Mouse (Mus musculus): ENCODE results near the gene Zmynd10. TPM values are rescaled to one million over a fixed set of nuclear protein-coding genes. Genes with fewer than 3 reads are reported as not detected.

The Zmynd10 gene
- polyA plus RNA-seq, 1 experiment from 2014 or later, result 7.3 TPM

DNA sequence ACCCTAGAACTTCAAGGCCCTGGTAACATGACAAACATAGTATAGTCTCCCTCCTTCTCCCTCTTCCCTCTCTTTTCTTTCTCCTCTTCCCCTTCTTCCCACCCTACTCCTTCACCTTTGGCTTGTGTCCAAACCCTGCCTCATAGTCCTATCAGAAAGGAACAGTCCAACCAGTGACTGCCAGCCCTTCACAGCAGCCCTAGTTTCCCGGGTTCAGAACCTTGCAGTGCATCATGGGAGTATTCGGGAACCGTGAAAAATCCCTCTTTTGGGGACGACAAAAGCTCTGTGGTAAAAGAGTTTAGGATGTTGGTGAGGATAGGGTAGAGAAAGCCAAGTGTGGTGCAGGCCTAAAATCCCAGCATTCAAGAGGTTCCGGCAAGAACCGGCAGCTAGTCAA is 26.8 kb upstream of the Zmynd10 start:
- no peak for TF ChIP-seq CTCF (IDR thresholded peaks at IDR 0.05)
- in situ Hi-C loops (cut with MboI; ENCODE audit: low pct_unique_long_range_greater_than_20kb), result no loop called here
- no peak for DNase-seq (ENCODE audit: low read depth, low spot score)
- CTCF ChIA-PET, result no interaction called here
- ATAC-seq, result no peak
- H3K27me3 ChIP-seq, result peaks cover 33% of the 10 kb centered on the region
- POLR2A ChIA-PET, result no interaction called here

DNA sequence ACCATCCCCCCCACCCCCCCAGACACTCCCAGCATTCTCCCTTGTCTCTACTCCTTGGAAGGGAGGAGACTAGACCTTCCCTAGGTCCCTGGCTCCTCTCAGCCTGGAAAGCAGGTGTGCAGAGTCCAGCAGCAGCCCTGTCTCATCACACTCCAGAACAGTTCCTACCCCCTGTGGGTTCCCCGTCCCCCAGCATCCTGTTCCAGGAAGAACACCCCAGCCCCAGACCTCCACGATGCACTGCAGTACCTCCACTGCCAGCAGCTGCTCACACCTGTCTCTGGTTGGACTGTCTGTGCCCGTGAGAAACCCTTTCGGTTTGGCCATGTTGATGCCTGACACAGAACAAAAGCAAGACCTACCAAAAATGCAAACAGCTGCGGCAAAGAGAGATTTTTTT is 25.9 kb upstream of the Zmynd10 start:
- TF ChIP-seq CTCF (IDR thresholded peaks at IDR 0.05), result no peak
- ATAC-seq (no peak), DNase-seq (ENCODE audit: low read depth, low spot score) (no peak)
- H3K27me3 ChIP-seq, result peaks cover 36% of the 10 kb centered on the region
- in situ Hi-C loops (cut with MboI; ENCODE audit: low pct_unique_long_range_greater_than_20kb), result no loop called here
- ChIA-PET POLR2A (no interaction called here), CTCF (no interaction called here)

GRCm38 (mm10) chr9:107521711-107522399 is 25.2 kb upstream of the Zmynd10 start:
- ChIA-PET POLR2A (no interaction called here), CTCF (no interaction called here)
- peaks cover 42% of the 10 kb centered on the region for H3K27me3 ChIP-seq
- ATAC-seq (no peak), DNase-seq (ENCODE audit: low read depth, low spot score) (no peak)
- in situ Hi-C loops (cut with MboI; ENCODE audit: low pct_unique_long_range_greater_than_20kb), result no loop called here
- no peak for TF ChIP-seq CTCF (IDR thresholded peaks at IDR 0.05)

DNA sequence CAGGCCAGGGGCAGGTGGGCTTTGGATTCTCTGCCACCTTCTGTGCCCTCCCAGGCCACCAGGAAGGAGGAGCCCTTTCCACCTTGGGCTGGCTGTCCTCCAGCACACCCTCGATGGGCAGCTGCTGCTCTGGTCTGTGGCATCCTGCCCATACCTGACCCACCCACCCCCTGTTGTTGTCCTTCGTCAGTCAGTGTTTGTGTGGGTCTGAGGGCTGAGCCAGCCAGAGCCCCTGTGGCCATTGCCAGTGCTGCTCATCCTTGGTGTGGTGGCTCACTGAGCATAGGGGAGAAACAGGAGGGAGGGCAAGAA is 24.7 kb upstream of the Zmynd10 start:
- ChIA-PET CTCF (no interaction called here), POLR2A (no interaction called here)
- TF ChIP-seq CTCF (IDR thresholded peaks at IDR 0.05), result no peak
- DNase-seq (ENCODE audit: low read depth, low spot score), result no peak
- H3K27me3 ChIP-seq, result peaks cover 44% of the 10 kb centered on the region
- no peak for ATAC-seq
- in situ Hi-C loops (cut with MboI; ENCODE audit: low pct_unique_long_range_greater_than_20kb), result no loop called here

- peaks cover 32% of the 10 kb centered on the region for H3K27me3 ChIP-seq
- no peak for TF ChIP-seq CTCF (IDR thresholded peaks at IDR 0.05)
- in situ Hi-C loops (cut with MboI; ENCODE audit: low pct_unique_long_range_greater_than_20kb), result loop anchor here (25.0 kb wide), 1 partner anchor 839 kb away; the partner anchor contains the start of gene Tex264
- ATAC-seq (no peak), DNase-seq (ENCODE audit: low read depth, low spot score) (no peak)
- POLR2A ChIA-PET, result no interaction called here
- CTCF ChIA-PET, result no interaction called here
Observed at GRCm38 (mm10) chr9:107526198-107527026, 20.7 kb upstream of the Zmynd10 start.

DNA sequence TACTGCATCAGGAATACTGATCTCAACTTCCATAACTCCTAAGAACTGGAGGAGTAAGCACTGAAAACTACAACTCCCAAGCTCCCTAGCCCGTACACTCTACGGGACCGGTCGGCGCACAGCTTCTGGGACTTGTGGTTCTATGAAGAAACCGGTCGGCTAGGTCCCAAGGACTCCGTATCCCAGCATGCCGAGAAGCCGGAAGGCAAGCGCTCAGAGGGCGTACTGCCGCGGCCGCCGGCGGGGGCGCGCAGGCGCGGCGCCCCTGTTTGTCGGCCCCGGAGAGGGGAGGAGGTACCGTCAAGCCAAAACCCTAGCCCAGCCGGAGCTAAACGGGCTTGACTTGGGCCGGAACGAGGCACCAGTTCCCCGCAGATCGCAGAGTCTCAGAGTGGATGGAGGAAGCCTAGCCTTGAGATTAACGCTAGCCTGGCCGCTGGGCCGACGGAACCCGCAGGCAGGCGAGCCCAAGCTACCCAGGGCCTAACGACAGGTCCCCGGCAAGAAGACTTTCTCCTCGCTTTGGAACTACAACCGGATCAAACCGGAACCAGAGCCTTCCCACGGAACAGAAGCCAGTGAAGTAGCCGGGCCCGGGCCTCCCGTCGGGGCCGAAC is 13.2 kb upstream of the Zmynd10 start, which contains the start of gene Tmem115:
Tmem115 (plus strand) TSS at position 155 of the 617 bp plus-strand sequence.
- in situ Hi-C loops (cut with MboI; ENCODE audit: low pct_unique_long_range_greater_than_20kb), result loop anchor here (25.0 kb wide), 1 partner anchor 847 kb away; the partner anchor contains the start of gene Tex264
- ChIA-PET POLR2A (no interaction called here), CTCF (no interaction called here)
- H3K27me3 ChIP-seq, result no peaks in the 10 kb centered on the region
- ATAC-seq (peak; percentile 97), DNase-seq (ENCODE audit: low read depth, low spot score) (peak; percentile 86)
- TF ChIP-seq CTCF (IDR thresholded peaks at IDR 0.05), result no peak

DNA sequence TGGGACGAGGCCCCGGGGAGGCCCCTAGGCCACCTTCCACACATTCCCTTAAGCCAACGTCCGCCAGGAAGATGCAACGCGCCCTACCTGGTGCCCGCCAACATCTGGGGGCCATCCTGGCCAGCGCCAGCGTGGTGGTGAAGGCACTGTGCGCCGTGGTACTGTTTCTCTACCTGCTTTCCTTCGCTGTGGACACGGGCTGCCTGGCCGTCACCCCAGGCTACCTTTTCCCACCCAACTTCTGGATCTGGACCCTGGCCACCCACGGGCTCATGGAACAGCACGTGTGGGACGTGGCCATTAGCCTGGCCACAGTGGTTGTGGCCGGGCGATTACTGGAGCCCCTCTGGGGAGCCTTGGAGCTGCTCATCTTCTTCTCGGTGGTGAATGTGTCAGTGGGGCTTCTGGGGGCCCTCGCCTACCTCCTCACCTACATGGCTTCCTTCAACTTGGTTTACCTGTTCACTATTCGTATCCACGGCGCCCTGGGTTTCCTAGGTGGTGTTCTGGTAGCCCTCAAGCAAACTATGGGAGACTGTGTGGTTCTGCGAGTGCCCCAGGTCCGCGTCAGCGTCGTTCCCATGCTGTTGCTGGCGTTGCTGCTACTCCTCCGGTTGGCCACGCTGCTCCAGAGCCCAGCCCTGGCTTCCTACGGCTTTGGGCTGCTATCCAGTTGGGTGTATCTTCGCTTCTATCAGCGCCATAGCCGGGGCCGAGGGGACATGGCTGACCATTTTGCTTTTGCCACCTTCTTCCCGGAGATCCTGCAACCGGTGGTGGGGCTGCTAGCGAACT is 12.5 kb upstream of the Zmynd10 start:
- CTCF ChIA-PET, result no interaction called here
- in situ Hi-C loops (cut with MboI; ENCODE audit: low pct_unique_long_range_greater_than_20kb), result loop anchor here (25.0 kb wide), 1 partner anchor 847 kb away; the partner anchor contains the start of gene Tex264
- DNase-seq (ENCODE audit: low read depth, low spot score), result no peak
- ATAC-seq, result peak; percentile 10
- POLR2A ChIA-PET, result no interaction called here
- TF ChIP-seq CTCF (IDR thresholded peaks at IDR 0.05), result no peak
- H3K27me3 ChIP-seq, result no peaks in the 10 kb centered on the region

DNA sequence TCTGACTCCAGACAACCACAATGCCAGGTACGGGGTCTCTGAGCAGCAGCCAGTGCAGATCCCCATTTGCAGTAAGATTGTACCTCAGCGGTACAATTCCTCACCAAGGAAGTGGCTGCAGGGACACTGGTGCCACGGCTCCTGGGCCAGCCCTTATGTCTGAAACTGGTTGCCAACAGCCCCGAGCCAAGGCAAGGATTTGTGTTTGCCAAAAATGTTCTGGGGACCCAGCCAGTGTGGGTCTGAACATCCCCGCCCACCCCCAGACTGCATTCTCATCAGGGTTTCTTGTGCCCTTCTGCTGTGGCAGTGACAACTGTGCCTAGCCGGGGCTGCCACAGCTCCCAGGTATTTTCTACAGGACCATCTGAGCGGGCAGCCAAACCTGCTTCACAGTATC is 8.9 kb upstream of the Zmynd10 start:
- no peak for TF ChIP-seq CTCF (IDR thresholded peaks at IDR 0.05)
- H3K27me3 ChIP-seq, result no peaks in the 10 kb centered on the region
- ChIA-PET POLR2A (no interaction called here), CTCF (no interaction called here)
- DNase-seq (ENCODE audit: low read depth, low spot score) (no peak), ATAC-seq (no peak)
- in situ Hi-C loops (cut with MboI; ENCODE audit: low pct_unique_long_range_greater_than_20kb), result loop anchor here (25.0 kb wide), 1 partner anchor 851 kb away; the partner anchor contains the start of gene Tex264

GRCm38 (mm10) chr9:107538711-107539110 is 8.4 kb upstream of the Zmynd10 start:
- ChIA-PET POLR2A (interaction anchor here (0.7 kb wide), 1 partner anchor 217 kb away, joined by 3 read pairs; no protein-coding TSS in a partner anchor), CTCF (interaction anchor here (1.4 kb wide), 1 partner anchor 10 kb away, joined by 3 read pairs; no protein-coding TSS in a partner anchor)
- DNase-seq (ENCODE audit: low read depth, low spot score), result no peak
- in situ Hi-C loops (cut with MboI; ENCODE audit: low pct_unique_long_range_greater_than_20kb), result loop anchor here (25.0 kb wide), 1 partner anchor 851 kb away; the partner anchor contains the start of gene Tex264
- no peak for ATAC-seq
- no peaks in the 10 kb centered on the region for H3K27me3 ChIP-seq
- no peak for TF ChIP-seq CTCF (IDR thresholded peaks at IDR 0.05)

GRCm38 (mm10) chr9:107539940-107540339 is 7.2 kb upstream of the Zmynd10 start:
- no peaks in the 10 kb centered on the region for H3K27me3 ChIP-seq
- CTCF ChIA-PET, result interaction anchor here (1.4 kb wide), 1 partner anchor 9 kb away, joined by 3 read pairs; no protein-coding TSS in a partner anchor
- in situ Hi-C loops (cut with MboI; ENCODE audit: low pct_unique_long_range_greater_than_20kb), result loop anchor here (25.0 kb wide), 1 partner anchor 853 kb away; the partner anchor contains the start of gene Tex264
- ATAC-seq (no peak), DNase-seq (ENCODE audit: low read depth, low spot score) (no peak)
- POLR2A ChIA-PET, result no interaction called here
- no peak for TF ChIP-seq CTCF (IDR thresholded peaks at IDR 0.05)
